Mouse (Mus musculus) small intestine, adult 2 months (tissue): ENCODE measurements around the gene Pias1.

Source experiments
- CTCF ChIP-seq: fragments of 200-500 bp; IDR thresholded peaks from 2 replicates; pipeline ENCODE4 v1.5.1; 2012; ENCODE audit warnings: low read depth, mild to moderate bottlenecking, control low read depth, inconsistent platforms, low read length, moderate library complexity, mixed read lengths; ENCODE audit not compliant: insufficient replicate concordance, insufficient read length; ENCODE audit errors: extremely low read depth
- POLR2A ChIP-seq: fragments of 200-500 bp; IDR thresholded peaks from 2 replicates; pipeline ENCODE4 v1.6.1; 2012; ENCODE audit warnings: low read depth, mild to moderate bottlenecking, control low read depth, inconsistent platforms, low read length, moderate library complexity

DNA sequence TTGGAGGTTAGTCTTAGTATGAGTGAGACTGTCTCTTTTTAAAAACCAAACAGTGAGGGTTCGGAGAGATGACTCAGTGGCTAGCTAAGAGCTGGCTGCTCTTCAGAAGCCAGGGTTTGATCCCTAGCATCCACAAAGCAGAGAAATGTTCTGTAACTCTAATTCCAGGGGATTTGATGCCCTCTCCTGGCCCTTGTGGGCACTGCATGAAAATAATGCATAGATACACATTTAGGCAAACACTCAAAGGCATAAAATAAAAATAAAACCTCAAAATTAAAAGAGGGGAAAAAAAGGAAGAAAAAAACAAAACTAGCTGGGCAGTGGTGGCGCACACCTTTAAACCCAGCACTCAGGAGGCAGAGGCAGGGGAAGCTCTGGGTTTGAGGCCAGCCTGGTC, 13.3 kb downstream of the Pias1 start:
- TF ChIP-seq CTCF (peak; percentile 28; the same call in 1 of the 2 replicates), POLR2A (no peak)
